Mouse (Mus musculus) heart, embryonic 12.5 days (tissue): ENCODE measurements around the gene Fpr1. TPM values are rescaled to one million over a fixed set of nuclear protein-coding genes. Genes with fewer than 3 reads are reported as not detected.
"Not testable (repeated sequence)": the region's sequence is repeated elsewhere in the genome, so short reads cannot be mapped to it uniquely, and the experiment has no call there.

Experiments used
- ATAC-seq: fragments of 200-750 bp; cut with Nextera tagmentation; 2 replicates; pipeline ENCODE4 v1.8.0; 2017; ENCODE audit warnings: moderate TSS enrichment, moderate library complexity; ENCODE audit not compliant: insufficient number of reproducible peaks, low FRiP score
- H3K27ac ChIP-seq: fragments of 300-500 bp; sonication (generic); 2 replicates; pipeline ENCODE4 v1.5.1; 2016; ENCODE audit warnings: mild to moderate bottlenecking, moderate library complexity; ENCODE audit not compliant: poor library complexity, severe bottlenecking
- H3K27me3 ChIP-seq: fragments of 300-500 bp; sonication (generic); replicated peaks from 2 replicates; pipeline ENCODE4 v1.6.1; 2016; ENCODE audit warnings: mild to moderate bottlenecking, moderate library complexity
- H3K36me3 ChIP-seq: fragments of 300-500 bp; sonication (generic); 2 replicates; pipeline ENCODE4 v1.6.1; 2016; ENCODE audit warnings: mild to moderate bottlenecking, moderate library complexity
- H3K4me1 ChIP-seq: fragments of 300-500 bp; sonication (generic); replicated peaks from 2 replicates; pipeline ENCODE4 v1.6.1; 2016; ENCODE audit warnings: mild to moderate bottlenecking
- H3K4me2 ChIP-seq: fragments of 300-500 bp; sonication (generic); 2 replicates; pipeline ENCODE4 v1.6.1; 2016; ENCODE audit warnings: mild to moderate bottlenecking, moderate library complexity
- H3K4me3 ChIP-seq: fragments of 300-500 bp; sonication (generic); 2 replicates; pipeline ENCODE4 v1.5.1; 2016; ENCODE audit warnings: mild to moderate bottlenecking
- H3K9ac ChIP-seq: fragments of 300-500 bp; sonication (generic); 2 replicates; pipeline ENCODE4 v1.6.1; 2016; ENCODE audit warnings: mild to moderate bottlenecking, moderate library complexity
- H3K9me3 ChIP-seq: fragments of 300-500 bp; sonication (generic); replicated peaks from 2 replicates; pipeline ENCODE4 v1.6.1; 2016; ENCODE audit warnings: mild to moderate bottlenecking, moderate library complexity
- WGBS: fragments of 180-500 bp; shearing (Covaris S2); methylation state at CpG from one replicate; pipeline ENCODE4 v1.1.7; 2016; 5-methylcytosine and 5-hydroxymethylcytosine counted together
- polyA plus RNA-seq: library from polyadenylated mRNA; unstranded; fragments of >200 nt; fragmentation: Nextera tagmentation; extraction: Ambion mirVana; gene quantifications from 2 replicates; pipeline ENCODE4 v1.2.1, GENCODE M21; 2016

Gene Fpr1
- polyA plus RNA-seq, 1 experiment from 2014 or later: not detected

- WGBS: 18% methylated on average over 54 of the region's 55 CpGs
- Histone ChIP-seq H3K9me3 (no peaks in the 10 kb centered on the region), H3K4me3 (peak overlapping the region; percentile 20; the same call in 1 of the 2 replicates), H3K4me1 (peaks cover 7% of the 10 kb centered on the region; the same call in 1 of the 2 replicates), H3K27ac (no peak overlapping the region), H3K4me2 (peak overlapping the region; percentile 44), H3K9ac (no peak overlapping the region), H3K27me3 (peaks cover 20% of the 10 kb centered on the region), H3K36me3 (peaks cover 3% of the 10 kb centered on the region; the same call in 1 of the 2 replicates)
- peak; percentile 55; the same call in 1 of the 2 replicates for ATAC-seq
Measured at GRCm38 (mm10) chr17:17849906-17850712, 33.6 kb downstream of the Fpr1 start.

GRCm38 (mm10) chr17:17848988-17849387, 34.8 kb downstream of the Fpr1 start:
- no peak for ATAC-seq
- Histone ChIP-seq H3K4me3 (no peak overlapping the region), H3K27ac (no peak overlapping the region), H3K27me3 (peaks cover 20% of the 10 kb centered on the region), H3K9me3 (no peaks in the 10 kb centered on the region), H3K36me3 (peaks cover 4% of the 10 kb centered on the region; the same call in 1 of the 2 replicates), H3K4me2 (no peak overlapping the region), H3K9ac (no peak overlapping the region), H3K4me1 (peaks cover 7% of the 10 kb centered on the region; the same call in 1 of the 2 replicates)
- 42% methylated on average over 2 of the region's 2 CpGs for WGBS

DNA sequence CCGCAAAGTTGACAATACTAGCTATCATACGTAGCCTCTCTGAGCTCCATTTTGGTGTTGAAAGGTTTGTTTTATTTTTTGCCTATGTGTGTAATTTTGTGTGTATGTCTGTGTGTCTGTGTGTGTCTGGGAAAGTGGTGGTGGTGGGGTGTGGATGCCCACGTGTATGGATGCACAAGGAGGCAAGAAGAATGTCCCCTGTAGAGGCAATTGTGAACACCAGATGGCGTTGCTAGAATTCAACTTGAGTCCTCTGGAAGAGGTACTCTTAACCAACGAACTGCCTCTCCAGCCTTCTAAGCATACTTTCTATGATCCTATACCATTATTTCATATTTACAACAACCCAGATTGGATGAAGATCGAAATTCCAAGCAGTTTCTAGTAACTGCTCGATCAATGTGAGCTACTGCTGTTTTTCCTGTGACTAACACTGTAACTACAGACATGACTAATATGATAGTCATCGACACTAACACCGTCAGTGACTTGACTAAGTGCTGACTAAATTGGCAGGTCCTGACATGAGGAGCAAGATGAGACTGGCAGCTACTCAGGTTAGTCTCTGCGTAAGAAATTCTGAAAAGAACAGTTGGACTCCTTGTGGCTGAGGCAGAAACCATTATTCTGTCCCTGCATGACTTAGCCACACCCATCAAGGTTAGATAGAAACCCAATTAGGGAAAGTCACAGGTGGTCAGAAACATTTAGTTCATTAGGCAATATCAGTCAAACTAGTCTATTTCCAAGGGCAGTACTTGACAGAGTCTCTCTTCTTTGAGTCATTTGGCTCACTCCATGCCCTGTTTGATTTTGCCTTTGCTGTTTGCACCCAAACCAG, 38.3 kb downstream of the Fpr1 start:
- Histone ChIP-seq H3K9ac (no peak overlapping the region), H3K4me2 (no peak overlapping the region), H3K9me3 (no peaks in the 10 kb centered on the region), H3K27ac (no peak overlapping the region), H3K27me3 (peaks cover 18% of the 10 kb centered on the region), H3K4me1 (peaks cover 7% of the 10 kb centered on the region; the same call in 1 of the 2 replicates), H3K4me3 (no peak overlapping the region), H3K36me3 (peaks cover 16% of the 10 kb centered on the region)
- 71% methylated on average over 10 of the region's 10 CpGs for WGBS
- ATAC-seq: no peak

DNA sequence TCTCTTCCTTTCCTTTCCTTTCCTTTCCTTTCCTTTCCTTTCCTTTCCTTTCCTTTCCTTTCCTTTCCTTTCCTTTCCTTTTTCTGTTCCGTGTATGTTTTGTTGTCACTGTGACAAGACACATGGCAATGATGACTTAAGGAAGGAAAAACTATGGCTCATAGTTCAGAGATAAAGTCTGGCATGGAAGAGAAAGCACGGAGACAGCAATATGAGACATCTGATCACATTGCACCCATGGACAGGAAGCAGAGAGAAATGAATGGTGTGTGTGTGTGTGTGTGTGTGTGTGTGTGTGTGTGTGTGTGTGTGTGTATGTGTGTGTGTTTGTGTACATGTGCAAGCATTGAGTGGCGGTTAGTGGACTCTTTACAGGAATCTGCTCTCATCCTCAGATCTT, 39.1 kb downstream of the Fpr1 start:
- 63% methylated on average over 3 of the region's 3 CpGs for WGBS
- not testable (repeated sequence) for ATAC-seq, H3K9ac ChIP-seq, H3K4me2 ChIP-seq, H3K9me3 ChIP-seq, H3K4me1 ChIP-seq, H3K4me3 ChIP-seq, H3K27ac ChIP-seq
- H3K27me3 ChIP-seq: peaks cover 10% of the 10 kb centered on the region
- peaks cover 24% of the 10 kb centered on the region for H3K36me3 ChIP-seq

DNA sequence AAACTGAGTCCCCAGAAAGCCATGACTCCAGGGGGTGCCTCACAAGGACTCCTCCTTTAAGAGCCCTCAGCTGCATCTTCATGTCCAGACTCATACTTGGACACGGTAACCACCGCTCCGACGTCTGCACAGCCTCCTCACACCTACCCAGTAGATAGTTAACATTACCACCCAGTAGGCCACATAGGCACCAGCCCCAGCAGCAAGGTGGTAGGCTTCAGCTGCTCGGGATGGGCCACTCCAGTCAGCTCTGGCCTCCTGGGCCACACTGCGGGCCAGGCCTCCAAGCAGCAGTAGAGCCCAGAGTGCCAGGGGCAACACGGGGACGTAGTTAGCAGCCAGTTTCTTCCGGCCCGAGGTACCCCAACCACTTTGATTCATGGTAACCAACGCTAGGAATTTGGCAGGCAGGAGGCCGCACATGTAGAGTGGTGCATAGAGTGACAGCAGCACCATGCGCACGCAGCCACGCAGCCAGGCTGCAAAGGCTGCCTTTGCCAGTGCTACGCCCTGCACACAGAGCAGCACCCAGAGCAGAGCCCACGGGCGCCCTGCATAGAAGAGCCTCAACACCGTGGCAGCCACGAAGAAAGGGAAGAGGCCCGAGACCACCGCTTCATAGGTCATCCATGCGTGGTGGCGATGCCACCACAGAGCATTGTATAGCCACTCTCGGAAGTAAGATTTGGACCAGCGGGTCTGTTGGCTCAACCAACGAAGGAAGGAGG, 40.0 kb downstream of the Fpr1 start:
- peak; percentile 49; the same call in 1 of the 2 replicates for ATAC-seq
- Histone ChIP-seq H3K4me2 (no peak overlapping the region), H3K27ac (no peak overlapping the region; the same call in 1 of the 2 replicates), H3K4me3 (no peak overlapping the region), H3K9me3 (no peaks in the 10 kb centered on the region), H3K36me3 (peaks cover 29% of the 10 kb centered on the region), H3K27me3 (0 out of 2 replicates have a peak, but pooled peaks cover 4% of the 10 kb centered on the region), H3K9ac (no peak overlapping the region), H3K4me1 (peaks cover 3% of the 10 kb centered on the region)
- WGBS: 65% methylated on average over 27 of the region's 27 CpGs

GRCm38 (mm10) chr17:17840796-17841195, 42.9 kb downstream of the Fpr1 start:
- Histone ChIP-seq H3K36me3 (peaks cover 40% of the 10 kb centered on the region), H3K4me2 (no peak overlapping the region), H3K27ac (no peak overlapping the region), H3K27me3 (no peaks in the 10 kb centered on the region), H3K9me3 (no peaks in the 10 kb centered on the region), H3K4me1 (peaks cover 27% of the 10 kb centered on the region), H3K9ac (no peak overlapping the region), H3K4me3 (no peak overlapping the region)
- ATAC-seq: no peak
- WGBS: 90% methylated on average over 7 of the region's 7 CpGs

GRCm38 (mm10) chr17:17839276-17839675, 44.5 kb downstream of the Fpr1 start:
- Histone ChIP-seq H3K4me3 (no peak overlapping the region), H3K27ac (no peak overlapping the region), H3K36me3 (peaks cover 49% of the 10 kb centered on the region), H3K9me3 (no peaks in the 10 kb centered on the region), H3K4me2 (no peak overlapping the region; the same call in 1 of the 2 replicates), H3K4me1 (peaks cover 42% of the 10 kb centered on the region), H3K27me3 (no peaks in the 10 kb centered on the region), H3K9ac (no peak overlapping the region)
- ATAC-seq: no peak
- 89% methylated on average over 2 of the region's 2 CpGs for WGBS

DNA sequence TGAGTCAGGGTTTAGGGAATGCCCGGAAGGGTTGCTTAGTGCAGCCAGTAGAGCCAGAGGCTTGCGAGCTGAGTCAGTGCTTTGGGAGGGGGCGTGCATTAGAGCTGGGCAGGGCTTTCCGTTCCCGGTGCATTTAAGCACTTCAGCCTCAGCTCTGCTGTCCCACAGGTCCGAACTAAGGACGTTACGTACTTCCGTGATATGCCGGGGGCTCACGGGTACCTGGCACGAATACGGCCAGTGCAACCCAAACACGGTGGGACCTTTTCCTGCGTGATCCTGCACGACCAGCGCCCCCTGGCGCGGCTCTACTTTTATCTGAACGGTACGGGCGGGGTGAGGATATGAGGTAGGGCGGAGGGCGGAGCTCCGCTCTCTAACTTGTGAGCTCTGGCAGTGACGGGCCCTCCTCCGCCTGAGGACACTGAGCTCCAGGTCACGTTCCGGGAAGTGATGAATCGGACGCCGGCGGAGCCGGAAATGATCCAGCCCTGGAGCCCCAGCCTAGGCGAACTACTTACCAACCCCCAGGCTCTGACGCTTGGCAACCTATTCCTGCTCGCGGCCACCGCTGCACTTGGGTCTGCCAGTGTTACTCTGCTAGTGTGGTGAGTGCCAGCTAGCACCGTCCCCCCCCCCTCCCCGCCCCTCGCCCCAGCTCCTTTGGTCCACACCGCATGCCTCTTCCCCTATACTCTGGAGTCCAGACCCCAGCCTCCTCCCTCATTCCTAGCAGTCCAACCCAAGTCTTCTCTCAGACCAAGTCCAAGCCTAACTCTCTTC, 45.6 kb downstream of the Fpr1 start:
- Histone ChIP-seq H3K4me3 (peak overlapping the region; percentile 64), H3K27me3 (no peaks in the 10 kb centered on the region), H3K9ac (peak overlapping the region; percentile 79), H3K36me3 (peaks cover 56% of the 10 kb centered on the region), H3K4me1 (peaks cover 53% of the 10 kb centered on the region), H3K4me2 (peak overlapping the region; percentile 87), H3K27ac (peak overlapping the region; percentile 93), H3K9me3 (no peaks in the 10 kb centered on the region)
- WGBS: under 1% methylated on average over 42 of the region's 43 CpGs
- peak; percentile 97 for ATAC-seq

DNA sequence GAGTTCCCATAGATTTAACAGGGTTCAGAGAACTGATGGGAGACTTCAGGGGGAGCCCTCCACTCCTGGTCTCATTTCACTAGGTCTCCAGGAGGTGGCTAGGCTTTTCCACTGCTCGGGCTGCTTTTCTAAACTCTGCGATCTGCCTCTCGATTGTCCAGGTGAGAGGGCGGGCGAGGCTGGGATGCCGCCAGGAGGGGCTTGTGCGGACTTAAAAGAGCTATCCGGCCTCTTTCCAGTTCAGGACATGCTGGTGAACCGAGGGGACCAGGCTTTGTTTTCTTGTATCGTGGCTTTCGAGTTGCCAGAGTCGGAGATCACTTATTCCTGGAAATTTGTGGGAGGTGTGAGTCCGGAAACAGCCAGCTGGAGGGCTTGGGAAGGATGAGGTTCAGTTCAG, 46.3 kb downstream of the Fpr1 start:
- H3K9me3 ChIP-seq: no peaks in the 10 kb centered on the region
- peaks cover 57% of the 10 kb centered on the region for H3K4me1 ChIP-seq
- peak overlapping the region; percentile 79 for H3K9ac ChIP-seq
- H3K36me3 ChIP-seq: peaks cover 60% of the 10 kb centered on the region
- H3K4me3 ChIP-seq: peak overlapping the region; percentile 64
- WGBS: 5% methylated on average over 13 of the region's 13 CpGs
- peak overlapping the region; percentile 93 for H3K27ac ChIP-seq
- ATAC-seq: no peak
- no peaks in the 10 kb centered on the region for H3K27me3 ChIP-seq
- H3K4me2 ChIP-seq: peak overlapping the region; percentile 87

DNA sequence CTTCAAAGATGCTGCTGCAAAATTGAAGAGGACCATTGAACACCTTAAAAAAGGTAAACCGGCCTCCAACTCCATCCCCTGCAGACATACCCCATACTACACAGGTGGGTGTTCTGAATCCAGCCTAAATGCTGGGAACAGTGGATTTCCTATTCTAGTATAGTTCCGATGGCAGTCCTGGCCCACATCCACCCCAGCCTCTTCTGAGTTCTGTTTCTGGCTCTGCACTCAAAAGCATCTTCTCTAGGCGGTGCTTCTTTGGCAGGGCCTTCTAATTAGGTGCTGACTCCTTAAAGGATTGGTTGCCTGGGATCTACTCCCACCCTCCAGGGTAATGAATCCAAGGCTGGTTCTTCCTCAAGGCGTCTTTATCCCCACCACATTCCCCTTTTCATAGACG, 47.6 kb downstream of the Fpr1 start:
- Histone ChIP-seq H3K4me1 (peaks cover 70% of the 10 kb centered on the region), H3K4me2 (no peak overlapping the region), H3K9ac (no peak overlapping the region), H3K9me3 (no peaks in the 10 kb centered on the region), H3K36me3 (peaks cover 68% of the 10 kb centered on the region), H3K4me3 (no peak overlapping the region), H3K27me3 (no peaks in the 10 kb centered on the region), H3K27ac (no peak overlapping the region)
- WGBS: 79% methylated on average over 5 of the region's 5 CpGs
- ATAC-seq: no peak
